In the genomic region with DNA sequence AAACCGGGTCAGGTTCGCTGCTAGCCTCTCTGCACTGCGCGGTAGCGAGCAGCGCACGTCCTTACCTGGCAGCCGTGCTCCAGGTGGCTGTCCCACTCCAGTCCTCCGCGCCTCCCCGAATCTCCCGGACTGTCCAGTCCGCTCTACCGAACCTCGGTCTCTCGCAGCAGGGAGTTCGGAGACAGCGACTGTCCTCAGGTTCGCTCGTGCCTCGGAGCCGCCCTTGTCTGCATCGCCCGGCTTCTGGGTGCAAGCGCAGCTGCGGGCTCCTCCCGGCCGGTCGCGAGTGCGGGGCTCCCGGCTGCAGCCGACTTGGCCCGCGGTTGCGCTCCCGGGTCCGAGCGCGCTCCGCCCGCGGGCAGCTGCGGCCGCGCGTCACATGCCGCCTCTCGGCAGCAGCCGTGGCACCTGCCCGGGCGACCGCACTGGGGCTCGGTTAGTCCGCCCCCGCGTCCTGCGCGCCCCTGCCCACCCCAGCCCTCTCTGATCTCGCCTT, we compare ENCODE assay signal across 7 mouse cellular contexts. TPM values are rescaled to one million over a fixed set of nuclear protein-coding genes. Genes with fewer than 3 reads are reported as not detected.
A peak's percentile ranks its signal among the peaks of the same experiment; 100 is the strongest.
DNase-seq lines count a peak whose midpoint lies in the region; ATAC-seq and TF ChIP-seq lines count a peak whose summit lies in the region.

No protein-coding gene starts in this region.

- H3K36me3 ChIP-seq in embryonic facial prominence, embryonic 12.5 days: no peaks in the 10 kb centered on the region
- no peaks in the 10 kb centered on the region for H3K36me3 ChIP-seq in testis, adult 2 months (ENCODE audit: control insufficient read depth, insufficient read depth, low read length)

- peak overlapping the region; percentile 44 for H3K9ac ChIP-seq in embryonic facial prominence, embryonic 12.5 days

- intact Hi-C loops in heart, postnatal 14 days (cut with DNase I): no loop called here

- no peak overlapping the region for H3K27ac ChIP-seq in embryonic facial prominence, embryonic 12.5 days
- no peak overlapping the region for H3K27ac ChIP-seq in testis, adult 2 months (ENCODE audit: control insufficient read depth, insufficient read depth, low read depth, low read length)

- peaks cover 48% of the 10 kb centered on the region for H3K27me3 ChIP-seq in embryonic facial prominence, embryonic 12.5 days
- H3K27me3 ChIP-seq in testis, adult 2 months (ENCODE audit: control insufficient read depth, insufficient read depth, low read length): no peaks in the 10 kb centered on the region

- 0 out of 2 replicates have a peak, but pooled peaks cover 11% of the 10 kb centered on the region for H3K4me1 ChIP-seq in embryonic facial prominence, embryonic 12.5 days
- peaks cover 12% of the 10 kb centered on the region for H3K4me1 ChIP-seq in testis, adult 2 months (ENCODE audit: control insufficient read depth, insufficient read depth, low read length)

- no peak for TF ChIP-seq CTCF in testis, adult 2 months (IDR thresholded peaks at IDR 0.05; ENCODE audit: control insufficient read depth, insufficient read depth, insufficient replicate concordance, low read depth, low read length)

- peak overlapping the region; percentile 96 for H3K4me2 ChIP-seq in embryonic facial prominence, embryonic 12.5 days (replicated peaks)

- WGBS in embryonic facial prominence, embryonic 12.5 days: 1% methylated on average over 51 of the region's 60 CpGs

- H3K4me3 ChIP-seq in embryonic facial prominence, embryonic 12.5 days: peak overlapping the region; percentile 48
- H3K4me3 ChIP-seq in testis, adult 2 months (ENCODE audit: control insufficient read depth, low read depth, low read length): peak overlapping the region; percentile 65

- ATAC-seq in embryonic facial prominence, embryonic 12.5 days (ENCODE audit: insufficient number of reproducible peaks, insufficient read depth, low FRiP score, low TSS enrichment): peak; percentile 65; the same call in 1 of the 2 replicates

- DNase-seq in ovary, postnatal 10 days (ENCODE audit: low spot score): peak; percentile 6
- no peak for DNase-seq in ovary, adult 18-20 months (ENCODE audit: low spot score)
- DNase-seq in heart, postnatal 14 days: peak; percentile 8
- DNase-seq in left cerebral cortex, adult 8-10 months (ENCODE audit: low spot score in 2 of 2): peak; percentile 14 to 19
- DNase-seq in mesoderm, embryonic 11.5 days (ENCODE audit: low read depth, low spot score): peak; percentile 37

- H3K9me3 ChIP-seq in embryonic facial prominence, embryonic 12.5 days: no peaks in the 10 kb centered on the region

- TF ChIP-seq POLR2A in testis, adult 2 months (IDR thresholded peaks at IDR 0.05; ENCODE audit: control insufficient read depth, low read depth, low read length): no peak

RNA-seq across cellular contexts. Expression of gene Chrm3, which starts 0.4 kb away (rescaled TPM):
- polyA plus RNA-seq in embryonic facial prominence, embryonic 12.5 days (2016; fragmentation: Nextera tagmentation; extraction: Ambion mirVana): 1.2 and 1.5 TPM in 2 replicates
- 1 to 10 TPM; 1.1 to 1.7 TPM for total RNA-seq in heart, postnatal 14 days (2021)
- 10 to 100 TPM; 50.1 to 53.3 (median 52.8) TPM for total RNA-seq in left cerebral cortex, adult 8-10 months (2022)
- 0.02 and 0.91 TPM in 2 replicates for polyA plus RNA-seq in testis, adult 2 months (2012; rRNA removed)

Comparison
In these comparisons a context has a peak if more than half of its experiments do, and no peak if none do; other contexts are left out.
1. RNA of gene Chrm3, which starts 0.4 kb away (total RNA-seq): 50.1 to 53.3 TPM in left cerebral cortex, adult 8-10 months; 1.1 to 1.7 TPM in heart, postnatal 14 days; every median in the first group is over 10 times any median in the second.